Mouse (Mus musculus): ENCODE data around the gene Mrpl38. TPM values are rescaled to one million over a fixed set of nuclear protein-coding genes. Genes with fewer than 3 reads are reported as not detected.

The Mrpl38 gene
- total RNA-seq (2023): 10 to 100 TPM; 27.5 to 28.3 TPM

GRCm38 (mm10) chr11:116138468-116139138 lies at the start of gene Mrpl38:
TSS of gene Mrpl38 (minus strand) at chr11:116138868.

DNA sequence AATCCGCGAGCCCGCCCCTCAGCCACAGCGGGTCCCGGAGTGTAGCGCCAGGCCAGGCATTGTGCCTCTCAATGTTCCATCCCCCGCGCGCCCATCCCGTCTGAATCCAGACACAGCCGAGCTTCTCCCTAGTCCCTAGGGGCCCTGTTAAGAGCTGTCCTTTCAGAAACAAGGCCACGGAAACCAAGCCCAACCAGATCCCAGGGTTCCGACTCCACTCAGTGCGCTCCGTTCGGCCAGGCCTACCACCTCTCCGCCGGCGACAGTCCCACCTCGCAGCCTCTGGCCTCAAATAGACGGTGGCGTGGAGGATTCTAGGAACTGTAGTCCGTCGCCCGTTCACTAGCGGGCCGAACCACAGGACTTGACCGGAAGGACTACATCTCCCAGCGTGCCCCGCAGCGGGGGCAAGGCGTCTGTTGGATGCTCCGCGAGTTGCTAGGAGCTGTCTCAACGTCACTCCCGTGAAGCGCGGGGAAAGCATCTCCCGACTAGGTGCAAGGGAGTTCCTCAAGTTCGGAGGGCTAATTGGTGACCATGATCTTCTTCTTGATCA lies 29.3 kb upstream of the Mrpl38 start, which contains the start of gene Fbf1:
TSS of gene Fbf1 (minus strand) at position 283 of the 556 bp plus-strand sequence.

GRCm38 (mm10) chr11:116130488-116131205 lies 8.0 kb downstream of the Mrpl38 start, which contains the start of gene Trim65:
TSS of gene Trim65 (minus strand) at chr11:116131128.

DNA sequence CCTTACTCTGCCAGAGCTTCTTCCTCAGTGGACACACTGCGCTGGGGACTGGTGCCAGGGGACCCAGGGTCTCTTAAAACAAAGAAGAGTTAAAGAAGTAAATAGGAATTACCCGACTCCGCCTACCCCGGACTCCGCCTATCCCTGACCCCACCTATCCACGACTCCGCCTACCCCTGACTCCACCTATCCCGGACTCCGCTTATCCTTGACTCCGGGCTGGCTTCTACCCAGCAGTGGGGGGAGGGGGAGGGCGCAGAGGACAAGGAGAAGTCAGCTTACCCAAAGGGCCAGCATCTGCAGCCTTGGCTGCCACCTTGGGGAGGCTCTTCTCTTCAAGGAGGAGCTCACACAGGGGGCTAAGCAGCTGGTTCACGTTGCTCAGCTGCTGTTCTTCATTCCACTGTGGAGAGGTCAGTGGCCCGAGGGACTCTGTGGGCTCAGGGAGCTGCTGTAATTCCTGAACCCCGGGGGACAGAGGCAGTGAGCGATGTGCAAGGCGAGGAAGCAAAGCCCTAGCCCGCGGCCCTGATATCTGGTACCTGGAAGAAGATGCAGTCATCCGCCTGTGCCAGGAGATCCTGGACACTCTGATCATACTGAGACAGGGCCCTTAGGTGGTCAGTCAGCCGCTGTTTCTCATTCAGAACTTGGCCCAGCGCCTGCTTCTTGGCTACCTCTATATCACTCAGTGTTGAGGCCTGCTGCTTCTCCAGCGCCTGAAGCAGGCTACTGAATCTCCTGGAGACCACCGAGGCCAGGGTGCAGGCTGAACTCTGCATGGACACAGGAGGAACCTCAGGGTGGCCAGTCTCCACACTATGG lies 11.3 kb downstream of the Mrpl38 start, which contains the start of gene Trim47:
TSS of gene Trim47 (minus strand) at position 55 of the 825 bp plus-strand sequence.

GRCm38 (mm10) chr11:116086258-116087193 lies 52.1 kb downstream of the Mrpl38 start, which contains the start of gene Wbp2:
TSS of gene Wbp2 (minus strand) at chr11:116086995.

Other genes with a start within 250 kb of the Mrpl38 start
- gene Smim5, start 238.9 kb downstream of the Mrpl38 start, total RNA-seq (2023): 10 to 100 TPM; 22.9 to 25.2 TPM
- gene Smim6, start 226.9 kb downstream of the Mrpl38 start, total RNA-seq (2023): 1 to 10 TPM; 2.4 to 5.0 TPM
- gene Sap30bp, start 205.6 kb downstream of the Mrpl38 start, total RNA-seq (2023): 10 to 100 TPM; 25.9 to 34.3 TPM
- gene Recql5, start 205.4 kb downstream of the Mrpl38 start, total RNA-seq (2023): 10 to 100 TPM; 23.9 to 26.2 TPM
- 1 to 10 TPM in 1 of 2 experiments, not detected in 1; 1.6 TPM for gene Itgb4, start 164.2 kb downstream of the Mrpl38 start, total RNA-seq (2023)
- 10 to 100 TPM in 1 of 2 experiments, 1 to 10 TPM in 1; 9.6 to 10.4 TPM for gene Galk1, start 126.1 kb downstream of the Mrpl38 start, total RNA-seq (2023)
- 1,000 to 10,000 TPM; 3,280 to 3,497 TPM for gene H3f3b, start 110.9 kb downstream of the Mrpl38 start, total RNA-seq (2023)
- 10 to 100 TPM; 32.3 to 41.4 TPM for gene Unk, start 108.5 kb downstream of the Mrpl38 start, total RNA-seq (2023)
- gene Unc13d, start 60.9 kb downstream of the Mrpl38 start, total RNA-seq (2023): 10 to 100 TPM; 47.4 to 55.6 TPM
- gene Wbp2, start 51.9 kb downstream of the Mrpl38 start, total RNA-seq (2023): 100 to 1,000 TPM; 155 to 164 TPM
- gene Trim47, start 11.7 kb downstream of the Mrpl38 start, total RNA-seq (2023): 10 to 100 TPM; 13.8 to 15.7 TPM
- gene Trim65, start 7.7 kb downstream of the Mrpl38 start, total RNA-seq (2023): 10 to 100 TPM; 28.0 to 31.9 TPM
- gene Fbf1, start 29.3 kb upstream of the Mrpl38 start, total RNA-seq (2023): 10 to 100 TPM; 16.6 to 20.0 TPM
- gene Ten1, start 60.0 kb upstream of the Mrpl38 start, total RNA-seq (2023): 10 to 100 TPM; 44.9 to 53.1 TPM
- gene Acox1, start 60.2 kb upstream of the Mrpl38 start, total RNA-seq (2023): 10 to 100 TPM; 42.6 to 47.8 TPM
- gene Evpl, start 99.2 kb upstream of the Mrpl38 start, total RNA-seq (2023): not detected
- gene Srp68, start 135.3 kb upstream of the Mrpl38 start, total RNA-seq (2023): 10 to 100 TPM; 46.5 to 50.4 TPM
- gene Galr2, start 142.1 kb upstream of the Mrpl38 start, total RNA-seq (2023): not detected
- gene Exoc7, start 168.4 kb upstream of the Mrpl38 start, total RNA-seq (2023): 10 to 100 TPM; 31.6 to 50.9 TPM
- under 1 TPM in 1 of 2 experiments, not detected in 1; 0.18 TPM for gene Foxj1, start 196.5 kb upstream of the Mrpl38 start, total RNA-seq (2023)